Mouse (Mus musculus): ENCODE data around the gene Larp1.

DNA sequence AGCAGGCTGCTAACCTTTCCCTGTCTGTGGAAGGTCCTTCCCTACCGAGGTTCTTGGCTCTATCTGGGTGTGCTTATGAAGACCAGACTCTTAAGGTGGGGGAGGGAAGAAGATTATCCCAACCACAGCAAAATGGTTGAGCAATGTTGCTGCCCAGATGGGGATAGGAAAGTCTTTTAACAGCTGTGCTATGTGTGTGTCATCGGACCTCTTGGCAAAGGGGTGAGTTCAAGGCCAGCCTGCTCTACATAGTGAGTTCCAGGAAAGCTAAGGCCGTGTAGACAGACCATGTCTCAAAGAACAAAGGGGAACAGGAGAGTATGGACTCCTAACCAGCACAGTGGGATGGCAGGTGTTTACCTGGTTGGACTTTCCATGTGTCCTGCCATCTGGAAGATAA, 64.1 kb downstream of the Larp1 start:
- TF ChIP-seq CTCF (IDR thresholded peaks at IDR 0.05; ENCODE audit: extremely low read depth, insufficient read depth, low read length) (no peak), POLR2A (IDR thresholded peaks at IDR 0.05; ENCODE audit: extremely low read depth, insufficient read depth, low read length) (no peak)

Measured in cortical plate, adult 2 months (tissue).